Mouse (Mus musculus): ENCODE results near the gene Mtg2.

GRCm38 (mm10) chr2:180071671-180072070 lies 1.3 kb downstream of the Mtg2 start:
- TF ChIP-seq CTCF (IDR thresholded peaks at IDR 0.05; ENCODE audit: extremely low read depth, insufficient read depth, low read length) (no peak), POLR2A (IDR thresholded peaks at IDR 0.05; ENCODE audit: extremely low read depth, insufficient read depth, low read length) (no peak)
